Mouse (Mus musculus): ENCODE results near the gene Slc25a27. TPM values are rescaled to one million over a fixed set of nuclear protein-coding genes. Genes with fewer than 3 reads are reported as not detected.

Slc25a27 gene
- polyA plus RNA-seq, 1 experiment, result 1.1 TPM

GRCm38 (mm10) chr17:43630427-43630760 lies 36.6 kb downstream of the Slc25a27 start:
- Histone ChIP-seq H3K27me3 (ENCODE audit: control insufficient read depth, insufficient read depth, low read length) (peaks cover 26% of the 10 kb centered on the region), H3K27ac (ENCODE audit: insufficient read depth, low read depth, low read length) (no peak overlapping the region)

GRCm38 (mm10) chr17:43629496-43630426 lies 37.3 kb downstream of the Slc25a27 start, which contains the start of gene Tdrd6:
Tdrd6 (minus strand) TSS chr17:43630299.
- TF ChIP-seq POLR2A (IDR thresholded peaks at IDR 0.05; ENCODE audit: low read depth, low read length) (no peak), CTCF (IDR thresholded peaks at IDR 0.05; ENCODE audit: extremely low read depth, insufficient read length, insufficient replicate concordance, low read depth, low read length) (no peak)
- H3K4me3 ChIP-seq (ENCODE audit: low read depth, low read length), result peak within 1 kb of the TSS; percentile 17; the same call in 1 of the 2 replicates

More at GRCm38 (mm10) chr17:43630427-43630760, 36.6 kb downstream of the Slc25a27 start:
- peaks cover 6% of the 10 kb centered on the region; the same call in 1 of the 2 replicates for H3K4me1 ChIP-seq (ENCODE audit: control insufficient read depth, insufficient read depth, insufficient read length, low read length)
- TF ChIP-seq CTCF (IDR thresholded peaks at IDR 0.05; ENCODE audit: extremely low read depth, insufficient read length, insufficient replicate concordance, low read depth, low read length) (no peak), POLR2A (IDR thresholded peaks at IDR 0.05; ENCODE audit: low read depth, low read length) (no peak)
- no peaks in the 10 kb centered on the region for H3K36me3 ChIP-seq (ENCODE audit: control insufficient read depth, insufficient read depth, low read length)
- WGBS, result 74% methylated on average over 13 of the region's 13 CpGs
- H3K4me3 ChIP-seq (ENCODE audit: low read depth, low read length), result no peak overlapping the region

DNA sequence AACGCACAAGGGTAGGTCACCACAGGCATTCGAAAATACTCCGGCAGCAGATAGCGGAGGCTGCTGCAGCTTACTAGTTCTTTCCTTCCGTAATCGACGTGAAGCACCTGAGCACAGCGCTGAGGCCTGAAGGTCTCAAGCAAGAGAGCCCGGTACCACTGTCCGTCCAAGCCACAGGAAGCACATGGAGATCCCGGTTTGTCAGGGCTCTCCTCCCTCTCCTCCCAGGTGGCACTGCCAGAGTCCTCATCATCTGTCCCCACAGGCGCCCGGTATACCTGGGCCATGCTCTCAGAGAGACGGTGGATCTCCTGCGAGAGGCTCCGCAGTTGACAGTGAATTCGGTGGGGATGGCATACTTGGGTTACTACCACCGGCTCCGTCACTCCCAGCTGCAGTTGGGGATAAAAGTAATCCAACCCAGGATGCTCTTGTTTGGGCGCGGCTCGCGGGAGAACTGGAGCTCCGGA lies 38.0 kb downstream of the Slc25a27 start:
- H3K27me3 ChIP-seq (ENCODE audit: control insufficient read depth, insufficient read depth, low read length), result peaks cover 26% of the 10 kb centered on the region
- H3K27ac ChIP-seq (ENCODE audit: insufficient read depth, low read depth, low read length), result no peak overlapping the region
- peaks cover 6% of the 10 kb centered on the region; the same call in 1 of the 2 replicates for H3K4me1 ChIP-seq (ENCODE audit: control insufficient read depth, insufficient read depth, insufficient read length, low read length)
- no peaks in the 10 kb centered on the region for H3K36me3 ChIP-seq (ENCODE audit: control insufficient read depth, insufficient read depth, low read length)
- 22% methylated on average over 24 of the region's 24 CpGs for WGBS
- H3K4me3 ChIP-seq (ENCODE audit: low read depth, low read length), result no peak overlapping the region
- TF ChIP-seq CTCF (IDR thresholded peaks at IDR 0.05; ENCODE audit: extremely low read depth, insufficient read length, insufficient replicate concordance, low read depth, low read length) (no peak), POLR2A (IDR thresholded peaks at IDR 0.05; ENCODE audit: low read depth, low read length) (no peak)

More at GRCm38 (mm10) chr17:43629496-43630426, 37.3 kb downstream of the Slc25a27 start, which contains the start of gene Tdrd6:
- 10% methylated on average over 81 of the region's 83 CpGs for WGBS
- H3K36me3 ChIP-seq (ENCODE audit: control insufficient read depth, insufficient read depth, low read length), result no peaks in the 10 kb centered on the region
- H3K27me3 ChIP-seq (ENCODE audit: control insufficient read depth, insufficient read depth, low read length), result peaks cover 26% of the 10 kb centered on the region
- H3K4me1 ChIP-seq (ENCODE audit: control insufficient read depth, insufficient read depth, insufficient read length, low read length), result peaks cover 6% of the 10 kb centered on the region; the same call in 1 of the 2 replicates
- no peak within 1 kb of the TSS for H3K27ac ChIP-seq (ENCODE audit: insufficient read depth, low read depth, low read length)

GRCm38 (mm10) chr17:43628246-43628645 lies 38.8 kb downstream of the Slc25a27 start:
- H3K4me1 ChIP-seq (ENCODE audit: control insufficient read depth, insufficient read depth, insufficient read length, low read length), result peaks cover 6% of the 10 kb centered on the region; the same call in 1 of the 2 replicates
- TF ChIP-seq CTCF (IDR thresholded peaks at IDR 0.05; ENCODE audit: extremely low read depth, insufficient read length, insufficient replicate concordance, low read depth, low read length) (no peak), POLR2A (IDR thresholded peaks at IDR 0.05; ENCODE audit: low read depth, low read length) (no peak)
- no peak overlapping the region for H3K4me3 ChIP-seq (ENCODE audit: low read depth, low read length)
- WGBS, result 90% methylated on average over 10 of the region's 10 CpGs
- H3K36me3 ChIP-seq (ENCODE audit: control insufficient read depth, insufficient read depth, low read length), result no peaks in the 10 kb centered on the region
- no peak overlapping the region for H3K27ac ChIP-seq (ENCODE audit: insufficient read depth, low read depth, low read length)
- peaks cover 26% of the 10 kb centered on the region for H3K27me3 ChIP-seq (ENCODE audit: control insufficient read depth, insufficient read depth, low read length)

DNA sequence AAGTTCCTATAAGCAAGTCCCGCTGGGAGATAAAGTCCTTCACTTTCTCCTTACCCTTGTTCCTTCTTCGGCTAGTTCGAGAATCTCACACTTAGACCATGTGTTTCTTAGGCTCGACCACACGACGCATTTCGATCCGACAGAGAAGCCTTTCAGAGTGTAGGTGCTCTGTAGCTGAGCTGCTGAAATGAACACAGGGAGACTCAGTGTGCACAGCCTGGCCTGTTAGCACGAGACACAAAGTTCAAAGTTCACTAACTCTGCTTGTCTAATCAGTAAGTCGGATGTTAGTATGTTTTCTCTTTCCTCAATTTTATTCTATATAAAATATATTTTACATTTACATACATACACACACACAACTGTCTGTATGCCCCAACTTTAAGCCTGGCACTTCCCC lies 44.9 kb downstream of the Slc25a27 start:
- Histone ChIP-seq H3K36me3 (ENCODE audit: control insufficient read depth, insufficient read depth, low read length) (no peaks in the 10 kb centered on the region), H3K27ac (ENCODE audit: insufficient read depth, low read depth, low read length) (no peak overlapping the region), H3K4me1 (ENCODE audit: control insufficient read depth, insufficient read depth, insufficient read length, low read length) (peaks cover 2% of the 10 kb centered on the region; the same call in 1 of the 2 replicates), H3K27me3 (ENCODE audit: control insufficient read depth, insufficient read depth, low read length) (no peaks in the 10 kb centered on the region), H3K4me3 (ENCODE audit: low read depth, low read length) (no peak overlapping the region)
- TF ChIP-seq POLR2A (IDR thresholded peaks at IDR 0.05; ENCODE audit: low read depth, low read length) (no peak), CTCF (IDR thresholded peaks at IDR 0.05; ENCODE audit: extremely low read depth, insufficient read length, insufficient replicate concordance, low read depth, low read length) (no peak)
- WGBS, result 40% methylated on average over 10 of the region's 10 CpGs

DNA sequence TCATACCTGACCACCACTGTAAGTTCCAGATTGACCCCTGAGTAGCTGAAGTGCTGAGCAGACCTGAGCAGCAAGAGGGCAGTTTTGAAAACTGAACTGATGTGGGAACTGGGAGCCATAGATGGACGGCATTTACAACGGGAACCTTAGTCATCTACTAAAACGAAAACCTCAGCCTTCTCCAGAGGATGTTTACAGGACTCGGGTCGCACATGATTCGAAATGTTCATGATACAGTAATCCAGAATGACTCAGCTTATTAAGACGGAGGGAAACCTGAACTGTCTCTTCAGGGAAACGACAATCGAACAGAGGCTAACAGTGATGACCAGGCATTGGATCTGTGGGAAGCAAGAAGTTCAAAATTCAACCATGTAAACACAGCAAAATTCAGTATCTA lies 47.9 kb downstream of the Slc25a27 start:
- Histone ChIP-seq H3K36me3 (ENCODE audit: control insufficient read depth, insufficient read depth, low read length) (no peaks in the 10 kb centered on the region), H3K4me3 (ENCODE audit: low read depth, low read length) (no peak overlapping the region), H3K27ac (ENCODE audit: insufficient read depth, low read depth, low read length) (no peak overlapping the region), H3K27me3 (ENCODE audit: control insufficient read depth, insufficient read depth, low read length) (no peaks in the 10 kb centered on the region), H3K4me1 (ENCODE audit: control insufficient read depth, insufficient read depth, insufficient read length, low read length) (peaks cover 2% of the 10 kb centered on the region; the same call in 1 of the 2 replicates)
- 78% methylated on average over 9 of the region's 9 CpGs for WGBS
- TF ChIP-seq CTCF (IDR thresholded peaks at IDR 0.05; ENCODE audit: extremely low read depth, insufficient read length, insufficient replicate concordance, low read depth, low read length) (no peak), POLR2A (IDR thresholded peaks at IDR 0.05; ENCODE audit: low read depth, low read length) (no peak)

DNA sequence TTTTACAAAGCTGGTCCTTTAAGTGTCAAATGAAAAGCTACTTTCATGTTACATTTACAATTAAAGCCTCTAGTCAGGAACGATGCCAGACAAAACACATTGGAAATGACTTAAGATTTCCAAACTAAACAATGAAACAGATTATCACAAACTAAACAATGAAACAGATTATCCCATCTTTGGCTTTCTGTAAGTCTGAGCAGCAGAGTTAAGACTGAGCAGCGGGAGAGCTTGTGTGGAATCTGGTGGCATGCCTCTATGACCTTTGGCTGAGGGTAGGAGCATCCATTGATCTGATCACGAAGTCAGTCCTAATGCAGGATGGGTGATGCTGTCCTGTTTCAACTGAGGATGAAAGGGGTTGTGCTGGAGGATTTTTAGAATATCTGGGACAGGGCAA lies 54.8 kb downstream of the Slc25a27 start:
- H3K36me3 ChIP-seq (ENCODE audit: control insufficient read depth, insufficient read depth, low read length), result no peaks in the 10 kb centered on the region
- no peak for TF ChIP-seq POLR2A (IDR thresholded peaks at IDR 0.05; ENCODE audit: low read depth, low read length)
- H3K27me3 ChIP-seq (ENCODE audit: control insufficient read depth, insufficient read depth, low read length), result no peaks in the 10 kb centered on the region
- H3K4me3 ChIP-seq (ENCODE audit: low read depth, low read length), result no peak overlapping the region
- WGBS, result 51% methylated on average over 3 of the region's 3 CpGs
- H3K4me1 ChIP-seq (ENCODE audit: control insufficient read depth, insufficient read depth, insufficient read length, low read length), result no peaks in the 10 kb centered on the region
- H3K27ac ChIP-seq (ENCODE audit: insufficient read depth, low read depth, low read length), result no peak overlapping the region
